Mouse (Mus musculus): ENCODE results near the gene Spast. TPM values are rescaled to one million over a fixed set of nuclear protein-coding genes. Genes with fewer than 3 reads are reported as not detected.

Gene Spast
- total RNA-seq, 2 experiments from 2014 or later = 131 to 141 TPM

DNA sequence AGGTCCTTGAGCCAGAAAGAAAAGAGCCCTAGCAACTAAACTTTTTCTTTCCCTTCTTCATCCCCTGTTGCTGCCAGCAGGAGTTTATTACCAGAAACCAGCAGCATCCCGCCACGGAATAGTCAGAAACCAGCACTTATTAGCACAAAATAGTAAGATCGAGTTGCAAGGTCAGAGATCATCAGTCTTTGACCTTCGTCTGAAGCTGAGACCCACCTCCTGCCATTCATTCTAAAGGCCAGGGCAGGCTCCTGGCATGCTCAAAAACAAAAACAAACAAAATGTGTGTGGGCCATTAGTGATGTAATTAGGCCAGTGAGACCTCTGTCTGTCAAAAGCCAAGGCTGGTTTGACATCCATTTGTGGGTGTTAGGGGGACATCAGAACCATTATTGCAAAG, 79.4 kb downstream of the Spast start:
- DNase-seq = no peak
- intact Hi-C loops (cut with DNase I) = no loop called here

GRCm38 (mm10) chr17:74420656-74421055, 81.9 kb downstream of the Spast start:
- DNase-seq = no peak
- intact Hi-C loops (cut with DNase I) = no loop called here

GRCm38 (mm10) chr17:74424401-74425005, 85.7 kb downstream of the Spast start:
- intact Hi-C loops (cut with DNase I) = no loop called here
- peak; percentile 53 for DNase-seq

- no peak for DNase-seq
- intact Hi-C loops (cut with DNase I) = no loop called here
These were observed 91.3 kb downstream of the Spast start for GRCm38 (mm10) chr17:74430074-74430473.

- intact Hi-C loops (cut with DNase I) = no loop called here
- DNase-seq = peak; percentile 14
These were observed 92.7 kb downstream of the Spast start for GRCm38 (mm10) chr17:74431481-74431880.

GRCm38 (mm10) chr17:74432631-74433030, 93.8 kb downstream of the Spast start:
- intact Hi-C loops (cut with DNase I) = no loop called here
- DNase-seq = no peak

DNA sequence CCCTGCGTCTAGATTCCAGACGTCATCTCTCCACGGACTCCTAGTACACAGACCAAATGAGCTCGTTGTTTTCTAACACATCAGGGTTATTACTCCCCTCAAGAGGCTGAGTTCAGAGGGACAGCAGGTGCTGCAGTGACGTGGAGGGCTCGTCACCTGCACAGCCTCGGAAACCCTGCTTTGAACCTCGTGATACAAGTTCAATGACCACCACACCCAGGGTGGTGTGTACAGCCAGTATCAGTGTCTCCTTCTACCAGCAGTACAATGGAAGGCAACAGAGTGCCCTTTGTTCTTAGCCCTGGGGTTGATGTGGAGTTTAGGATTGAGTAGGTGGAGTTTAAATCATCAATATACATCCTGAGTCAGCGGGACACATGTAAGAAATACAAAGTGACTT, 99.0 kb downstream of the Spast start:
- intact Hi-C loops (cut with DNase I) = no loop called here
- no peak for DNase-seq

- DNase-seq = no peak
- intact Hi-C loops (cut with DNase I) = no loop called here
These were observed 101.7 kb downstream of the Spast start for GRCm38 (mm10) chr17:74440486-74440885.

Other genes with a start within 250 kb of the Spast start
- 10 to 100 TPM; 72.2 to 80.8 TPM for gene Memo1, start 43.5 kb upstream of the Spast start, total RNA-seq (2021)
- gene Dpy30, start 15.0 kb upstream of the Spast start, total RNA-seq (2021) = 10 to 100 TPM; 73.7 to 74.0 TPM
- 10 to 100 TPM; 15.8 to 19.6 TPM for gene Slc30a6, start 56.6 kb downstream of the Spast start, total RNA-seq (2021)
- under 1 TPM; 0.10 to 0.18 TPM for gene Nlrc4, start 120.2 kb downstream of the Spast start, total RNA-seq (2021)
- 10 to 100 TPM; 40.2 to 40.9 TPM for gene Yipf4, start 150.5 kb downstream of the Spast start, total RNA-seq (2021)
- gene Birc6, start 189.3 kb downstream of the Spast start, total RNA-seq (2021) = 100 to 1,000 TPM; 168 to 170 TPM

Data from left cerebral cortex, postnatal 4 days (tissue).